Mouse (Mus musculus) intestine, embryonic 14.5 days (tissue): Measurements from ENCODE around the gene Acap2. TPM values are rescaled to one million over a fixed set of nuclear protein-coding genes. Genes with fewer than 3 reads are reported as not detected.

Experiments used
- ATAC-seq: fragments of 200-750 bp; cut with Nextera tagmentation; replicated peaks from 2 replicates; pipeline ENCODE4 v1.8.0; 2017; ENCODE audit warnings: low read depth, moderate number of reproducible peaks, moderate TSS enrichment, moderate library complexity; ENCODE audit not compliant: low FRiP score, low TSS enrichment
- DNase-seq: peaks from one replicate; pipeline ENCODE4 v3.0.0-alpha.2; 2018; ENCODE audit warnings: low spot score
- H3K27ac ChIP-seq: fragments of 300-500 bp; sonication (generic); 2 replicates; pipeline ENCODE4 v1.5.1; 2014; ENCODE audit warnings: low read depth, mild to moderate bottlenecking, control low read depth
- H3K27me3 ChIP-seq: fragments of 300-500 bp; sonication (generic); replicated peaks from 2 replicates; pipeline ENCODE4 v1.6.1; 2014; ENCODE audit warnings: low read length, control low read depth; ENCODE audit not compliant: control insufficient read depth, insufficient read depth
- H3K36me3 ChIP-seq: fragments of 300-500 bp; sonication (generic); 2 replicates; pipeline ENCODE4 v1.6.1; 2014; ENCODE audit warnings: low read length, control low read depth; ENCODE audit not compliant: control insufficient read depth, insufficient read depth
- H3K4me1 ChIP-seq: fragments of 300-500 bp; sonication (generic); replicated peaks from 2 replicates; pipeline ENCODE4 v1.6.1; 2014; ENCODE audit warnings: low read length, control low read depth, mixed read lengths; ENCODE audit not compliant: control insufficient read depth, insufficient read depth
- H3K4me2 ChIP-seq: fragments of 300-500 bp; sonication (generic); 2 replicates; pipeline ENCODE4 v1.6.1; 2014; ENCODE audit warnings: low read length
- H3K4me3 ChIP-seq: fragments of 300-500 bp; sonication (generic); 2 replicates; pipeline ENCODE4 v1.5.1; 2014; ENCODE audit warnings: low read depth, low read length, control low read depth, mixed read lengths
- H3K9ac ChIP-seq: fragments of 300-500 bp; sonication (generic); 2 replicates; pipeline ENCODE4 v1.6.1; 2014; ENCODE audit warnings: mild to moderate bottlenecking, low read length
- H3K9me3 ChIP-seq: fragments of 300-500 bp; sonication (generic); 2 replicates; pipeline ENCODE4 v1.6.1; 2016; ENCODE audit warnings: low read length, control low read depth; ENCODE audit not compliant: control insufficient read depth
- WGBS: fragments of 180-500 bp; shearing (Covaris S2); extraction: QIAGEN DNeasy Blood & Tissue Kit; methylation state at CpG from one replicate; pipeline ENCODE4 v1.1.7; 2014; 5-methylcytosine and 5-hydroxymethylcytosine counted together
- polyA plus RNA-seq: library from polyadenylated mRNA; unstranded; fragments of >200 nt; fragmentation: Nextera tagmentation; extraction: Ambion mirVana; gene quantifications from 2 replicates; pipeline ENCODE4 v1.2.1, GENCODE M21; 2014

Gene Acap2
- polyA plus RNA-seq, 1 experiment from 2014 or later: 24.6 TPM

GRCm38 (mm10) chr16:31064782-31065181, 136.3 kb downstream of the Acap2 start:
- no peaks in the 10 kb centered on the region for H3K4me1 ChIP-seq
- no peak overlapping the region for H3K4me2 ChIP-seq
- DNase-seq: no peak
- no peaks in the 10 kb centered on the region for H3K9me3 ChIP-seq
- no peak for ATAC-seq
- H3K27ac ChIP-seq: no peak overlapping the region
- H3K4me3 ChIP-seq: no peak overlapping the region
- no peaks in the 10 kb centered on the region for H3K27me3 ChIP-seq
- no peaks in the 10 kb centered on the region for H3K36me3 ChIP-seq
- WGBS: 93% methylated on average over 6 of the region's 6 CpGs
- no peak overlapping the region for H3K9ac ChIP-seq

GRCm38 (mm10) chr16:31062918-31063317, 138.1 kb downstream of the Acap2 start:
- Histone ChIP-seq H3K4me3 (no peak overlapping the region), H3K4me1 (no peaks in the 10 kb centered on the region), H3K9me3 (no peaks in the 10 kb centered on the region), H3K4me2 (no peak overlapping the region), H3K27ac (no peak overlapping the region), H3K9ac (no peak overlapping the region), H3K36me3 (no peaks in the 10 kb centered on the region), H3K27me3 (no peaks in the 10 kb centered on the region)
- WGBS: 67% methylated on average over 3 of the region's 3 CpGs
- ATAC-seq (no peak), DNase-seq (no peak)

- ATAC-seq (no peak), DNase-seq (no peak)
- WGBS: 83% methylated on average over 11 of the region's 11 CpGs
- Histone ChIP-seq H3K9ac (no peak overlapping the region), H3K4me3 (no peak overlapping the region), H3K27ac (no peak overlapping the region), H3K9me3 (no peaks in the 10 kb centered on the region), H3K4me2 (no peak overlapping the region), H3K4me1 (0 out of 2 replicates have a peak, but pooled peaks cover 6% of the 10 kb centered on the region), H3K36me3 (no peaks in the 10 kb centered on the region), H3K27me3 (no peaks in the 10 kb centered on the region)
Measured at GRCm38 (mm10) chr16:31061246-31061880, 139.7 kb downstream of the Acap2 start.

- Histone ChIP-seq H3K4me3 (no peak overlapping the region), H3K36me3 (no peaks in the 10 kb centered on the region)
- WGBS: 94% methylated on average over 13 of the region's 13 CpGs
Measured at GRCm38 (mm10) chr16:31060714-31061113, 140.3 kb downstream of the Acap2 start.

GRCm38 (mm10) chr16:31060226-31060625, 140.8 kb downstream of the Acap2 start:
- Histone ChIP-seq H3K9ac (no peak overlapping the region), H3K36me3 (no peaks in the 10 kb centered on the region), H3K4me2 (no peak overlapping the region), H3K27me3 (no peaks in the 10 kb centered on the region), H3K4me1 (0 out of 2 replicates have a peak, but pooled peaks cover 7% of the 10 kb centered on the region), H3K9me3 (no peaks in the 10 kb centered on the region), H3K4me3 (no peak overlapping the region), H3K27ac (no peak overlapping the region)
- whole genome bisulfite sequencing: 91% methylated on average over 3 of the region's 3 CpGs
- no peak for ATAC-seq
- no peak for DNase-seq

More at GRCm38 (mm10) chr16:31060714-31061113, 140.3 kb downstream of the Acap2 start:
- H3K4me1 ChIP-seq: 0 out of 2 replicates have a peak, but pooled peaks cover 7% of the 10 kb centered on the region
- no peak for DNase-seq
- no peak for ATAC-seq
- H3K9me3 ChIP-seq: no peaks in the 10 kb centered on the region
- H3K27me3 ChIP-seq: no peaks in the 10 kb centered on the region
- no peak overlapping the region for H3K4me2 ChIP-seq
- H3K9ac ChIP-seq: no peak overlapping the region
- H3K27ac ChIP-seq: no peak overlapping the region

GRCm38 (mm10) chr16:31059730-31060129, 141.3 kb downstream of the Acap2 start:
- ATAC-seq (no peak), DNase-seq (no peak)
- 89% methylated on average over 4 of the region's 4 CpGs for WGBS
- H3K27ac ChIP-seq: no peak overlapping the region
- H3K9me3 ChIP-seq: no peaks in the 10 kb centered on the region
- no peak overlapping the region for H3K4me3 ChIP-seq
- H3K36me3 ChIP-seq: no peaks in the 10 kb centered on the region
- H3K27me3 ChIP-seq: no peaks in the 10 kb centered on the region
- H3K4me1 ChIP-seq: 0 out of 2 replicates have a peak, but pooled peaks cover 7% of the 10 kb centered on the region
- H3K4me2 ChIP-seq: no peak overlapping the region
- no peak overlapping the region for H3K9ac ChIP-seq

- Histone ChIP-seq H3K27me3 (no peaks in the 10 kb centered on the region), H3K4me1 (0 out of 2 replicates have a peak, but pooled peaks cover 7% of the 10 kb centered on the region), H3K27ac (no peak overlapping the region), H3K9me3 (no peaks in the 10 kb centered on the region), H3K9ac (no peak overlapping the region), H3K4me3 (no peak overlapping the region), H3K36me3 (no peaks in the 10 kb centered on the region), H3K4me2 (no peak overlapping the region)
- DNase-seq: no peak
- ATAC-seq: no peak
- WGBS: 62% methylated on average over 6 of the region's 6 CpGs
Measured at GRCm38 (mm10) chr16:31052812-31053211, 148.2 kb downstream of the Acap2 start.

- Histone ChIP-seq H3K27me3 (no peaks in the 10 kb centered on the region), H3K4me2 (no peak overlapping the region), H3K4me1 (0 out of 2 replicates have a peak, but pooled peaks cover 7% of the 10 kb centered on the region), H3K9ac (no peak overlapping the region), H3K9me3 (no peaks in the 10 kb centered on the region), H3K27ac (no peak overlapping the region), H3K4me3 (no peak overlapping the region), H3K36me3 (no peaks in the 10 kb centered on the region)
- no peak for DNase-seq
- no peak for ATAC-seq
- WGBS: 71% methylated on average over 7 of the region's 7 CpGs
Measured at GRCm38 (mm10) chr16:31052177-31052726, 148.8 kb downstream of the Acap2 start.

- H3K36me3 ChIP-seq: no peaks in the 10 kb centered on the region
- ATAC-seq: no peak
- WGBS: 81% methylated on average over 7 of the region's 7 CpGs
Measured at GRCm38 (mm10) chr16:31050701-31051100, 150.3 kb downstream of the Acap2 start.

More at GRCm38 (mm10) chr16:31050701-31051100, 150.3 kb downstream of the Acap2 start:
- Histone ChIP-seq H3K4me3 (no peak overlapping the region), H3K27me3 (no peaks in the 10 kb centered on the region), H3K4me1 (peaks cover 11% of the 10 kb centered on the region; the same call in 1 of the 2 replicates), H3K9me3 (no peaks in the 10 kb centered on the region), H3K4me2 (no peak overlapping the region), H3K9ac (no peak overlapping the region), H3K27ac (no peak overlapping the region)
- DNase-seq: no peak
